Mouse (Mus musculus): ENCODE measurements around the gene Ccdc80. TPM values are rescaled to one million over a fixed set of nuclear protein-coding genes. Genes with fewer than 3 reads are reported as not detected.
A peak's percentile ranks its signal among the peaks of the same experiment; 100 is the strongest.

Gene Ccdc80
- polyA plus RNA-seq, 1 experiment from 2014 or later: 56.1 TPM

GRCm38 (mm10) chr16:45159389-45159716 is 66.2 kb downstream of the Ccdc80 start:
- H3K27me3 ChIP-seq (ENCODE audit: control insufficient read depth, insufficient read depth, low read length): no peaks in the 10 kb centered on the region
- TF ChIP-seq EP300 (optimal IDR thresholded peaks at IDR 0.05) (no peak), CTCF (IDR thresholded peaks at IDR 0.05; ENCODE audit: low read depth) (no peak)
- H3K36me3 ChIP-seq (ENCODE audit: control insufficient read depth, insufficient read depth, low read length): no peaks in the 10 kb centered on the region
- no peaks in the 10 kb centered on the region for H3K9me3 ChIP-seq (ENCODE audit: control insufficient read depth, low read length)
- no peak for ATAC-seq (ENCODE audit: low FRiP score, low TSS enrichment)
- H3K27ac ChIP-seq (replicated peaks): peak overlapping the region; percentile 97
- H3K4me2 ChIP-seq (replicated peaks; ENCODE audit: low read depth): peak overlapping the region; percentile 82
- WGBS: under 1% methylated on average over 11 of the region's 11 CpGs
- peak overlapping the region; percentile 92 for H3K9ac ChIP-seq (ENCODE audit: low read length)
- no peaks in the 10 kb centered on the region for H3K4me1 ChIP-seq (replicated peaks; ENCODE audit: control insufficient read depth, insufficient read depth)
- peak overlapping the region; percentile 87 for H3K4me3 ChIP-seq (ENCODE audit: low read depth, low read length)
- DNase-seq (ENCODE audit: low spot score): no peak

Other genes starting within 250 kb of the Ccdc80 start
- 0.05 TPM in 1 of 2 replicates, not detected in the other for gene Cd200r2, start 226.3 kb upstream of the Ccdc80 start, polyA plus RNA-seq (2015; fragmentation: Nextera tagmentation; extraction: Ambion mirVana)
- 0.61 and 0.93 TPM in 2 replicates for gene Cd200r3, start 149.7 kb upstream of the Ccdc80 start, polyA plus RNA-seq (2015; fragmentation: Nextera tagmentation; extraction: Ambion mirVana)
- gene Slc35a5, start 65.3 kb downstream of the Ccdc80 start, polyA plus RNA-seq (2015; fragmentation: Nextera tagmentation; extraction: Ambion mirVana): 12.8 and 13.0 TPM in 2 replicates
- gene Atg3, start 65.4 kb downstream of the Ccdc80 start, polyA plus RNA-seq (2015; fragmentation: Nextera tagmentation; extraction: Ambion mirVana): 38.8 and 39.2 TPM in 2 replicates
- 0.06 and 0.07 TPM in 2 replicates for gene Btla, start 130.9 kb downstream of the Ccdc80 start, polyA plus RNA-seq (2015; fragmentation: Nextera tagmentation; extraction: Ambion mirVana)